Mouse (Mus musculus) Patski (cell line): Measurements from ENCODE around the gene Gpx7. TPM values are rescaled to one million over a fixed set of nuclear protein-coding genes. Genes with fewer than 3 reads are reported as not detected.
"Not testable (repeated sequence)": the region's sequence is repeated elsewhere in the genome, so short reads cannot be mapped to it uniquely, and the experiment has no call there.

Experiments
- ATAC-seq: fragments of 100-300 bp; one replicate; pipeline ENCODE4 v1.8.0; 2021
- CTCF ChIA-PET: fragments of 350-600 bp; sonication (Branson Sonifier 250); formaldehyde crosslinking; loops from one replicate; lab custom pipeline; 2022; ENCODE audit warnings: inconsistent platforms; lab: Charles Lee
- POLR2A ChIA-PET: fragments of 350-600 bp; sonication (Branson Sonifier 250); formaldehyde crosslinking; loops from one replicate; lab custom pipeline; 2022; ENCODE audit warnings: antibody characterized with exemption, inconsistent platforms; lab: Charles Lee
- DNase-seq: peaks from one replicate; pipeline ENCODE4 v3.0.0-alpha.2; 2011; ENCODE audit warnings: low read depth, low spot score
- H3K27me3 ChIP-seq: fragments of 371-371 bp; one replicate; pipeline ENCODE4 v1.5.1; 2021
- CTCF ChIP-seq: fragments of 100-300 bp; IDR thresholded peaks from one replicate; pipeline ENCODE4 v1.5.1; 2021
- in situ Hi-C: fragments of 300-500 bp; cut with MboI; formaldehyde crosslinking; loops from 3 replicates; pipeline ENCODE4 v1.11.1; 2018; ENCODE audit warnings: low pct_unique_long_range_greater_than_20kb, mixed read lengths
- polyA plus RNA-seq: library from polyadenylated mRNA; unstranded; gene quantifications from one replicate; pipeline ENCODE4 v1.2.3, GENCODE M21; 2021

Gene Gpx7
- polyA plus RNA-seq, 1 experiment from 2014 or later: not detected

GRCm38 (mm10) chr4:108371421-108371820, 35.3 kb downstream of the Gpx7 start:
- no peak for TF ChIP-seq CTCF
- H3K27me3 ChIP-seq: no peaks in the 10 kb centered on the region
- ChIA-PET CTCF (no interaction called here), POLR2A (interaction anchor here (0.5 to 0.8 kb wide), 2 partner anchors 14 to 255 kb away, joined by 3 to 6 read pairs; no protein-coding TSS in a partner anchor)
- ATAC-seq (no peak), DNase-seq (no peak)
- in situ Hi-C loops: no loop called here

- H3K27me3 ChIP-seq: no peaks in the 10 kb centered on the region
- ATAC-seq: no peak
- POLR2A ChIA-PET: no interaction called here
- TF ChIP-seq CTCF: no peak
- CTCF ChIA-PET: no interaction called here
- DNase-seq: no peak
- in situ Hi-C loops: no loop called here
Measured at GRCm38 (mm10) chr4:108370409-108370808, 36.4 kb downstream of the Gpx7 start.

GRCm38 (mm10) chr4:108369254-108369653, 37.5 kb downstream of the Gpx7 start:
- no peaks in the 10 kb centered on the region for H3K27me3 ChIP-seq
- ATAC-seq (no peak), DNase-seq (no peak)
- no peak for TF ChIP-seq CTCF
- ChIA-PET POLR2A (interaction anchor here (0.6 to 1.3 kb wide), 3 partner anchors 10 to 1433 kb away, joined by 3 to 5 read pairs (median 4); no protein-coding TSS in a partner anchor), CTCF (interaction anchor here (1.3 kb wide), 1 partner anchor 10 kb away, joined by 3 read pairs; no protein-coding TSS in a partner anchor)
- in situ Hi-C loops: no loop called here

GRCm38 (mm10) chr4:108364111-108364476, 42.7 kb downstream of the Gpx7 start:
- no peaks in the 10 kb centered on the region for H3K27me3 ChIP-seq
- no peak for ATAC-seq
- in situ Hi-C loops: no loop called here
- POLR2A ChIA-PET: no interaction called here
- CTCF ChIA-PET: no interaction called here
- no peak for TF ChIP-seq CTCF
- DNase-seq: no peak

GRCm38 (mm10) chr4:108363355-108364110, 43.2 kb downstream of the Gpx7 start:
- ATAC-seq (no peak), DNase-seq (no peak)
- no peak for TF ChIP-seq CTCF
- in situ Hi-C loops: no loop called here
- ChIA-PET POLR2A (no interaction called here), CTCF (interaction anchor here (1.1 kb wide), 1 partner anchor 9 kb away, joined by 3 read pairs; no protein-coding TSS in a partner anchor)
- H3K27me3 ChIP-seq: no peaks in the 10 kb centered on the region

GRCm38 (mm10) chr4:108362321-108363261, 44.2 kb downstream of the Gpx7 start:
- TF ChIP-seq CTCF: no peak
- H3K27me3 ChIP-seq: no peaks in the 10 kb centered on the region
- DNase-seq (no peak), ATAC-seq (no peak)
- ChIA-PET CTCF (interaction anchor here (1.1 kb wide), 2 partner anchors 10 to 456 kb away, joined by 3 read pairs; no protein-coding TSS in a partner anchor), POLR2A (interaction anchor here (0.5 to 1.3 kb wide), 2 partner anchors 14 to 122 kb away, joined by 3 to 4 read pairs; no protein-coding TSS in a partner anchor)
- in situ Hi-C loops: no loop called here

GRCm38 (mm10) chr4:108360136-108361055, 46.4 kb downstream of the Gpx7 start:
- no peak for DNase-seq
- in situ Hi-C loops: no loop called here
- ChIA-PET CTCF (interaction anchor here (1.5 kb wide), 1 partner anchor 8 kb away, joined by 3 read pairs; no protein-coding TSS in a partner anchor), POLR2A (no interaction called here)
- no peak for TF ChIP-seq CTCF
- H3K27me3 ChIP-seq: no peaks in the 10 kb centered on the region
- ATAC-seq: no peak

GRCm38 (mm10) chr4:108358498-108358897, 48.3 kb downstream of the Gpx7 start:
- ATAC-seq (no peak), DNase-seq (no peak)
- no peak for TF ChIP-seq CTCF
- ChIA-PET CTCF (interaction anchor here (0.9 to 1.8 kb wide), 3 partner anchors 19 to 101 kb away, joined by 3 to 6 read pairs (median 3); partner anchors contain the start of gene Tut4), POLR2A (no interaction called here)
- no peaks in the 10 kb centered on the region for H3K27me3 ChIP-seq
- in situ Hi-C loops: no loop called here

GRCm38 (mm10) chr4:108357458-108357857, 49.3 kb downstream of the Gpx7 start:
- ATAC-seq (peak; percentile 84), DNase-seq (peak; percentile 77)
- no peaks in the 10 kb centered on the region for H3K27me3 ChIP-seq
- in situ Hi-C loops: no loop called here
- no peak for TF ChIP-seq CTCF
- POLR2A ChIA-PET: interaction anchor here (1.3 kb wide), 1 partner anchor 14 kb away, joined by 3 read pairs; no protein-coding TSS in a partner anchor
- CTCF ChIA-PET: interaction anchor here (1.8 kb wide), 1 partner anchor 102 kb away, joined by 6 read pairs; the partner anchor contains the start of gene Tut4

GRCm38 (mm10) chr4:108353591-108353990, 53.2 kb downstream of the Gpx7 start:
- H3K27me3 ChIP-seq, DNase-seq, POLR2A ChIA-PET, ATAC-seq: not testable (repeated sequence)
- CTCF ChIA-PET: interaction anchor here (1.3 kb wide), 1 partner anchor 9 kb away, joined by 3 read pairs; no protein-coding TSS in a partner anchor
- in situ Hi-C loops: loop anchor here (5.0 kb wide), 1 partner anchor 104 kb away; the partner anchor contains the start of gene Tut4
